Mouse (Mus musculus) limb, embryonic 10.5 days (tissue): Measurements from ENCODE around the gene Tmem51. TPM values are rescaled to one million over a fixed set of nuclear protein-coding genes. Genes with fewer than 3 reads are reported as not detected.
"Not testable (repeated sequence)": the region's sequence is repeated elsewhere in the genome, so short reads cannot be mapped to it uniquely, and the experiment has no call there.

Source experiments
- DNase-seq: peaks from one replicate; pipeline ENCODE4 v3.0.0-alpha.2; 2017; ENCODE audit warnings: low spot score
- H3K27ac ChIP-seq: fragments of 300-500 bp; sonication (generic); 2 replicates; pipeline ENCODE4 v1.5.1; 2016; ENCODE audit warnings: mild to moderate bottlenecking
- H3K27me3 ChIP-seq: fragments of 300-500 bp; sonication (generic); 2 replicates; pipeline ENCODE4 v1.6.1; 2016; ENCODE audit warnings: low read depth, mild to moderate bottlenecking; ENCODE audit not compliant: poor library complexity, severe bottlenecking
- H3K36me3 ChIP-seq: fragments of 300-500 bp; sonication (generic); 2 replicates; pipeline ENCODE4 v1.6.1; 2016; ENCODE audit warnings: mild to moderate bottlenecking, moderate library complexity
- H3K4me1 ChIP-seq: fragments of 300-500 bp; sonication (generic); 2 replicates; pipeline ENCODE4 v1.6.1; 2016
- H3K4me3 ChIP-seq: fragments of 300-500 bp; sonication (generic); 2 replicates; pipeline ENCODE4 v1.5.1; 2016; ENCODE audit warnings: mild to moderate bottlenecking, moderate library complexity
- H3K9me3 ChIP-seq: fragments of 300-500 bp; sonication (generic); replicated peaks from 2 replicates; pipeline ENCODE4 v1.6.1; 2016; ENCODE audit warnings: mild to moderate bottlenecking
- WGBS: fragments of 180-500 bp; shearing (Covaris S2); methylation state at CpG from one replicate; pipeline ENCODE4 v1.1.7; 2016; 5-methylcytosine and 5-hydroxymethylcytosine counted together
- polyA plus RNA-seq: library from polyadenylated mRNA; unstranded; fragments of >200 nt; fragmentation: Nextera tagmentation; extraction: Ambion mirVana; gene quantifications from 2 replicates; pipeline ENCODE4 v1.2.1, GENCODE M21; 2016

Tmem51 gene
- polyA plus RNA-seq, 1 experiment from 2014 or later: 10.8 TPM

- peak; percentile 65 for DNase-seq
- H3K27me3 ChIP-seq: no peaks in the 10 kb centered on the region
- no peaks in the 10 kb centered on the region for H3K9me3 ChIP-seq
- no peaks in the 10 kb centered on the region for H3K36me3 ChIP-seq
- peak overlapping the region; percentile 6 for H3K27ac ChIP-seq
- peak overlapping the region; percentile 12; the same call in 1 of the 2 replicates for H3K4me3 ChIP-seq
- WGBS: 45% methylated on average over 22 of the region's 22 CpGs
- H3K4me1 ChIP-seq: peaks cover 43% of the 10 kb centered on the region
Observed at GRCm38 (mm10) chr4:142052391-142053132, 31.5 kb downstream of the Tmem51 start.

- WGBS: 85% methylated on average over 6 of the region's 6 CpGs
- DNase-seq, H3K36me3 ChIP-seq, H3K27ac ChIP-seq, H3K9me3 ChIP-seq, H3K27me3 ChIP-seq: not testable (repeated sequence)
- Histone ChIP-seq H3K4me3 (peak overlapping the region; percentile 12; the same call in 1 of the 2 replicates), H3K4me1 (peaks cover 43% of the 10 kb centered on the region)
Observed at GRCm38 (mm10) chr4:142051883-142052282, 32.2 kb downstream of the Tmem51 start.

- no peak overlapping the region for H3K4me3 ChIP-seq
- 87% methylated on average over 5 of the region's 5 CpGs for WGBS
- H3K27me3 ChIP-seq: no peaks in the 10 kb centered on the region
- H3K27ac ChIP-seq: no peak overlapping the region
- no peaks in the 10 kb centered on the region for H3K36me3 ChIP-seq
- no peaks in the 10 kb centered on the region for H3K9me3 ChIP-seq
- DNase-seq: no peak
- peaks cover 55% of the 10 kb centered on the region for H3K4me1 ChIP-seq
Observed at GRCm38 (mm10) chr4:142049963-142050362, 34.1 kb downstream of the Tmem51 start.

- peaks cover 58% of the 10 kb centered on the region for H3K4me1 ChIP-seq
- DNase-seq: no peak
- no peaks in the 10 kb centered on the region for H3K27me3 ChIP-seq
- no peaks in the 10 kb centered on the region for H3K9me3 ChIP-seq
- H3K27ac ChIP-seq: 0 out of 2 replicates have a peak overlapping the region, but pooled peaks have one; percentile 23
- 77% methylated on average over 8 of the region's 8 CpGs for WGBS
- no peaks in the 10 kb centered on the region for H3K36me3 ChIP-seq
- no peak overlapping the region for H3K4me3 ChIP-seq
Observed at GRCm38 (mm10) chr4:142048391-142048790, 35.7 kb downstream of the Tmem51 start.

- Histone ChIP-seq H3K27ac (no peak overlapping the region), H3K27me3 (0 out of 2 replicates have a peak, but pooled peaks cover 3% of the 10 kb centered on the region), H3K4me1 (peaks cover 54% of the 10 kb centered on the region), H3K9me3 (no peaks in the 10 kb centered on the region), H3K4me3 (no peak overlapping the region), H3K36me3 (no peaks in the 10 kb centered on the region)
- WGBS: 94% methylated on average over 5 of the region's 5 CpGs
- no peak for DNase-seq
Observed at GRCm38 (mm10) chr4:142047005-142047404, 37.1 kb downstream of the Tmem51 start.

- Histone ChIP-seq H3K9me3 (no peaks in the 10 kb centered on the region), H3K27me3 (0 out of 2 replicates have a peak, but pooled peaks cover 3% of the 10 kb centered on the region), H3K4me1 (peaks cover 55% of the 10 kb centered on the region), H3K36me3 (no peaks in the 10 kb centered on the region), H3K27ac (no peak overlapping the region), H3K4me3 (no peak overlapping the region)
- 88% methylated on average over 7 of the region's 7 CpGs for WGBS
- no peak for DNase-seq
Observed at GRCm38 (mm10) chr4:142046496-142046895, 37.6 kb downstream of the Tmem51 start.

GRCm38 (mm10) chr4:142045595-142046163 lies 38.4 kb downstream of the Tmem51 start:
- peak overlapping the region; percentile 25; the same call in 1 of the 2 replicates for H3K27ac ChIP-seq
- 80% methylated on average over 14 of the region's 14 CpGs for WGBS

GRCm38 (mm10) chr4:142044452-142044851 lies 39.7 kb downstream of the Tmem51 start:
- Histone ChIP-seq H3K27me3 (0 out of 2 replicates have a peak, but pooled peaks cover 3% of the 10 kb centered on the region), H3K27ac (peak overlapping the region; percentile 51; the same call in 1 of the 2 replicates), H3K4me3 (no peak overlapping the region), H3K36me3 (no peaks in the 10 kb centered on the region), H3K4me1 (peaks cover 49% of the 10 kb centered on the region), H3K9me3 (no peaks in the 10 kb centered on the region)
- WGBS: 58% methylated on average over 12 of the region's 12 CpGs
- no peak for DNase-seq

More at GRCm38 (mm10) chr4:142045595-142046163, 38.4 kb downstream of the Tmem51 start:
- H3K36me3 ChIP-seq: no peaks in the 10 kb centered on the region
- H3K27me3 ChIP-seq: 0 out of 2 replicates have a peak, but pooled peaks cover 3% of the 10 kb centered on the region
- DNase-seq: no peak
- H3K9me3 ChIP-seq: no peaks in the 10 kb centered on the region
- no peak overlapping the region for H3K4me3 ChIP-seq
- peaks cover 54% of the 10 kb centered on the region for H3K4me1 ChIP-seq

GRCm38 (mm10) chr4:142039662-142040353 lies 44.3 kb downstream of the Tmem51 start:
- WGBS: 93% methylated on average over 9 of the region's 9 CpGs
- Histone ChIP-seq H3K27me3 (0 out of 2 replicates have a peak, but pooled peaks cover 3% of the 10 kb centered on the region), H3K4me1 (peaks cover 56% of the 10 kb centered on the region)

GRCm38 (mm10) chr4:142037897-142038296 lies 46.2 kb downstream of the Tmem51 start:
- 29% methylated on average over 4 of the region's 4 CpGs for WGBS
- H3K4me1 ChIP-seq: peaks cover 42% of the 10 kb centered on the region
- H3K27ac ChIP-seq: peak overlapping the region; percentile 74
- DNase-seq: peak; percentile 65
- peak overlapping the region; percentile 26 for H3K4me3 ChIP-seq
- no peaks in the 10 kb centered on the region for H3K9me3 ChIP-seq
- H3K36me3 ChIP-seq: no peaks in the 10 kb centered on the region
- 0 out of 2 replicates have a peak, but pooled peaks cover under 1% of the 10 kb centered on the region for H3K27me3 ChIP-seq

More at GRCm38 (mm10) chr4:142039662-142040353, 44.3 kb downstream of the Tmem51 start:
- Histone ChIP-seq H3K4me3 (no peak overlapping the region), H3K27ac (no peak overlapping the region), H3K36me3 (no peaks in the 10 kb centered on the region), H3K9me3 (no peaks in the 10 kb centered on the region)
- DNase-seq: no peak

GRCm38 (mm10) chr4:142028533-142028932 lies 55.6 kb downstream of the Tmem51 start:
- Histone ChIP-seq H3K4me3 (no peak overlapping the region), H3K9me3 (no peaks in the 10 kb centered on the region), H3K36me3 (peaks cover 15% of the 10 kb centered on the region), H3K27me3 (no peaks in the 10 kb centered on the region), H3K27ac (no peak overlapping the region), H3K4me1 (no peaks in the 10 kb centered on the region)
- WGBS: 79% methylated on average over 13 of the region's 13 CpGs
- no peak for DNase-seq

- Histone ChIP-seq H3K27me3 (no peaks in the 10 kb centered on the region), H3K4me3 (no peak overlapping the region), H3K27ac (no peak overlapping the region), H3K36me3 (peaks cover 15% of the 10 kb centered on the region), H3K4me1 (no peaks in the 10 kb centered on the region), H3K9me3 (no peaks in the 10 kb centered on the region)
- 84% methylated on average over 2 of the region's 2 CpGs for WGBS
- no peak for DNase-seq
Observed at GRCm38 (mm10) chr4:142026965-142027364, 57.1 kb downstream of the Tmem51 start.
